Comparison of ENCODE assay signal across 10 mouse cellular contexts in the genomic region with DNA sequence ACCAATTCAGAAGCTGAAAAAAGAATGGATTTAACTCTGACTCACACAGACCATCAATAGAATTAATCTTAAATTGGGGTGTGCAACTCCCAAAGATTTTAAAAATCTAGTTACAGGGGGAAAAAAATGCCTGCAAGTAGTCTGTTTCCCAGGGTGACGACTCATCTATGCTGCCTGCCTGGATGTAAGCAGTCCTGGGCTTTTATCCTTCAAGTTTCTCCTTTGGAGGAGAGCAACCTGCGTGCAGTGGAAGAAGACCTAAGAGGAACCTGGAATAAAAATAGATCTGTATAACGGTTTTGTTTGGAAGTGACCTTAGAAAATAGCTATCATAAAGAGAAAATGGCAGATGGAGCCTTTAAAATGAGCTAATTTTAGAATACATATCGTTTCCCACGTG. TPM values are rescaled to one million over a fixed set of nuclear protein-coding genes. Genes with fewer than 3 reads are reported as not detected.
A peak's percentile ranks its signal among the peaks of the same experiment; 100 is the strongest.
DNase-seq lines count a peak whose midpoint lies in the region; ATAC-seq and TF ChIP-seq lines count a peak whose summit lies in the region.
"Had no signal": no experiment of that assay in that cellular context is flagged by ENCODE, and none has a peak within 500 bp of the region (broad histone marks: within the 10 kb centered on the region; RNA-seq: fewer than 3 reads in every experiment).

No protein-coding gene starts in this region.

- no peak overlapping the region for H3K4me3 ChIP-seq in heart, embryonic 12.5 days
- H3K4me3 ChIP-seq in megakaryocyte, embryonic 14.5 days (replicated peaks), result peak overlapping the region; percentile 98
- H3K4me3 ChIP-seq in heart, embryonic 16.5 days (ENCODE audit: low read length), result no peak overlapping the region
- H3K4me3 ChIP-seq in myocyte, result peak overlapping the region; percentile 100
- no peak overlapping the region for H3K4me3 ChIP-seq in kidney, embryonic 16.5 days (ENCODE audit: low read length)

- H3ac ChIP-seq in myocyte (ENCODE audit: control insufficient read depth, insufficient read length), result peak overlapping the region; percentile 98

- H3K79me2 ChIP-seq in myocyte (ENCODE audit: control insufficient read depth, insufficient read depth), result peaks cover 28% of the 10 kb centered on the region

- H3K9ac ChIP-seq in heart, embryonic 12.5 days, result peak overlapping the region; percentile 19; the same call in 1 of the 2 replicates
- peak overlapping the region; percentile 40; the same call in 1 of the 2 replicates for H3K9ac ChIP-seq in heart, embryonic 16.5 days (ENCODE audit: low read length)
- no peak overlapping the region for H3K9ac ChIP-seq in kidney, embryonic 16.5 days (replicated peaks; ENCODE audit: low read length)

- H3K4me1 ChIP-seq in heart, embryonic 12.5 days (replicated peaks), result peaks cover 8% of the 10 kb centered on the region
- H3K4me1 ChIP-seq in megakaryocyte, embryonic 14.5 days, result peaks cover 10% of the 10 kb centered on the region; the same call in 1 of the 2 replicates
- H3K4me1 ChIP-seq in heart, embryonic 16.5 days (ENCODE audit: control insufficient read depth, insufficient read depth, low read length), result peaks cover 11% of the 10 kb centered on the region
- 0 out of 2 replicates have a peak, but pooled peaks cover 1% of the 10 kb centered on the region for H3K4me1 ChIP-seq in kidney, embryonic 16.5 days (ENCODE audit: insufficient read depth, low read length)

- H3K9me3 ChIP-seq in heart, embryonic 12.5 days (replicated peaks), result 0 out of 2 replicates have a peak, but pooled peaks cover 3% of the 10 kb centered on the region
- 0 out of 2 replicates have a peak, but pooled peaks cover 6% of the 10 kb centered on the region for H3K9me3 ChIP-seq in megakaryocyte, embryonic 14.5 days
- H3K9me3 ChIP-seq in heart, embryonic 16.5 days (replicated peaks; ENCODE audit: control insufficient read depth, low read length), result 0 out of 2 replicates have a peak, but pooled peaks cover 2% of the 10 kb centered on the region
- no peaks in the 10 kb centered on the region for H3K9me3 ChIP-seq in kidney, embryonic 16.5 days (ENCODE audit: low read length)

- H3K4me2 ChIP-seq in heart, embryonic 12.5 days, result peak overlapping the region; percentile 26; the same call in 1 of the 2 replicates
- H3K4me2 ChIP-seq in heart, embryonic 16.5 days (ENCODE audit: low read depth, low read length), result peak overlapping the region; percentile 32
- peak overlapping the region; percentile 86 for H3K4me2 ChIP-seq in myocyte (ENCODE audit: low read depth)
- no peak overlapping the region for H3K4me2 ChIP-seq in kidney, embryonic 16.5 days (replicated peaks; ENCODE audit: low read depth, low read length)

- intact Hi-C loops in heart, postnatal 25 days (cut with DNase I), result loop anchor here (10.0 kb wide), 1 partner anchor 528 kb away; the partner anchor contains the start of gene Nck1

- 29% methylated on average over 5 of the region's 5 CpGs for WGBS in heart, embryonic 12.5 days
- 26% methylated on average over 5 of the region's 5 CpGs for WGBS in heart, embryonic 16.5 days
- 47% methylated on average over 5 of the region's 5 CpGs for WGBS in kidney, embryonic 16.5 days

- no peak for DNase-seq in heart, postnatal 25 days (ENCODE audit: low spot score)
- no peak for DNase-seq in thymus, postnatal 36 days
- DNase-seq: cerebellum, adult 18-20 months; kidney, adult 18-20 months had no signal

- ATAC-seq in heart, embryonic 12.5 days (ENCODE audit: insufficient number of reproducible peaks, low FRiP score), result no peak
- no peak for ATAC-seq in megakaryocyte, adult 5-6 weeks (ENCODE audit: poor library complexity, severe bottlenecking)
- no peak for ATAC-seq in heart, embryonic 16.5 days (replicated peaks; ENCODE audit: extremely low read depth, insufficient read depth, low FRiP score)
- no peak for ATAC-seq in kidney, embryonic 16.5 days (ENCODE audit: low FRiP score, low TSS enrichment)

- no peaks in the 10 kb centered on the region for H3K27me3 ChIP-seq in heart, embryonic 12.5 days (replicated peaks)
- H3K27me3 ChIP-seq in megakaryocyte, embryonic 14.5 days (replicated peaks), result no peaks in the 10 kb centered on the region
- H3K27me3 ChIP-seq in heart, embryonic 16.5 days (ENCODE audit: control insufficient read depth, insufficient read depth, low read length), result no peaks in the 10 kb centered on the region
- H3K27me3 ChIP-seq in myocyte (ENCODE audit: control insufficient read depth, insufficient read depth, insufficient read length), result no peaks in the 10 kb centered on the region
- H3K27me3 ChIP-seq in kidney, embryonic 16.5 days (ENCODE audit: insufficient read depth, low read length), result no peaks in the 10 kb centered on the region

- TF ChIP-seq POLR2A in myocyte (IDR thresholded peaks at IDR 0.05; ENCODE audit: insufficient read length, low read depth), result no peak

- H3K36me3 ChIP-seq in heart, embryonic 12.5 days, result no peaks in the 10 kb centered on the region
- peaks cover 4% of the 10 kb centered on the region for H3K36me3 ChIP-seq in megakaryocyte, embryonic 14.5 days (replicated peaks; ENCODE audit: low read length)
- H3K36me3 ChIP-seq in heart, embryonic 16.5 days (ENCODE audit: control insufficient read depth, insufficient read depth), result no peaks in the 10 kb centered on the region
- no peaks in the 10 kb centered on the region for H3K36me3 ChIP-seq in myocyte (ENCODE audit: control insufficient read depth, insufficient read depth)
- no peaks in the 10 kb centered on the region for H3K36me3 ChIP-seq in kidney, embryonic 16.5 days (ENCODE audit: insufficient read depth, low read length)

- no peak overlapping the region for H3K27ac ChIP-seq in heart, embryonic 12.5 days (ENCODE audit: poor library complexity, severe bottlenecking)
- no peak overlapping the region; the same call in 1 of the 2 replicates for H3K27ac ChIP-seq in heart, embryonic 16.5 days (ENCODE audit: low read length)
- no peak overlapping the region for H3K27ac ChIP-seq in kidney, embryonic 16.5 days (ENCODE audit: low read length)

TF ChIP-seq in myocyte, 11 proteins besides CTCF, POLR2A, EP300 and RAD21:
- no peak for TF ChIP-seq MYOD1 (IDR thresholded peaks at IDR 0.05; ENCODE audit: control insufficient read depth in 1 of 3, insufficient read length in 2 of 3, low read depth in 2 of 3)
- TF ChIP-seq POLR2AphosphoS2 (IDR thresholded peaks at IDR 0.05; ENCODE audit: insufficient read length, low read depth), result no peak
- no peak for TF ChIP-seq CEBPB (IDR thresholded peaks at IDR 0.05; ENCODE audit: insufficient read depth, poor library complexity, severe bottlenecking)
- no peak for TF ChIP-seq E2F4 (IDR thresholded peaks at IDR 0.05; ENCODE audit: insufficient read depth)
- no peak for TF ChIP-seq SRF (IDR thresholded peaks at IDR 0.05; ENCODE audit: control insufficient read depth, insufficient read length, low read depth)
- no peak for TF ChIP-seq USF1 (IDR thresholded peaks at IDR 0.05; ENCODE audit: low read depth)
- TF ChIP-seq TCF3 (IDR thresholded peaks at IDR 0.05; ENCODE audit: insufficient read length, low read depth), result no peak
- no peak for TF ChIP-seq REST (IDR thresholded peaks at IDR 0.05; ENCODE audit: insufficient read depth, insufficient read length)
- TF ChIP-seq MYOG (IDR thresholded peaks at IDR 0.05; ENCODE audit: control insufficient read depth in 1 of 3, insufficient read depth in 1 of 3, insufficient read length in 2 of 3, low read depth in 2 of 3), result no peak
- TF ChIP-seq MAX (IDR thresholded peaks at IDR 0.05; ENCODE audit: low read depth), result no peak
- TF ChIP-seq TCF12 (IDR thresholded peaks at IDR 0.05; ENCODE audit: insufficient read depth, poor library complexity, severe bottlenecking), result no peak

RNA-seq across cellular contexts. Expression of gene Msl2, which starts 1.4 kb away (rescaled TPM):
- 5.3 and 6.0 TPM in 2 replicates for polyA plus RNA-seq in heart, embryonic 12.5 days (2016; fragmentation: Nextera tagmentation; extraction: Ambion mirVana)
- 10 to 100 TPM; 29.2 to 35.0 TPM for total RNA-seq in heart, postnatal 25 days (2021)
- 4.8 and 8.7 TPM in 2 replicates for polyA plus RNA-seq in megakaryocyte, embryonic 14.5 days (2012; ENCODE audit: insufficient read depth, low replicate concordance)
- total RNA-seq in megakaryocyte, adult 5-6 weeks (2015), result 85.6 and 92.6 TPM in 2 replicates
- total RNA-seq in megakaryocyte, adult 5-6 weeks (2017), result 44.9 and 53.4 TPM in 2 replicates
- 2.4 and 2.9 TPM in 2 replicates for polyA plus RNA-seq in heart, embryonic 16.5 days (2015; fragmentation: Nextera tagmentation; extraction: Ambion mirVana)
- 8.6 TPM for polyA plus RNA-seq in myocyte (2012; fragmentation: generic; extraction: Trizol)
- 3.7 and 4.4 TPM in 2 replicates for polyA plus RNA-seq in kidney, embryonic 16.5 days (2015; fragmentation: Nextera tagmentation; extraction: Ambion mirVana)

RNA-seq across cellular contexts. Expression of gene Pccb, which starts 37.8 kb away (rescaled TPM):
- polyA plus RNA-seq in heart, embryonic 12.5 days (2016; fragmentation: Nextera tagmentation; extraction: Ambion mirVana), result 21.6 TPM in 2 replicates
- 100 to 1,000 TPM in 1 of 2 experiments, 10 to 100 TPM in 1; 99.6 to 104 TPM for total RNA-seq in heart, postnatal 25 days (2021)
- polyA plus RNA-seq in megakaryocyte, embryonic 14.5 days (2012; ENCODE audit: insufficient read depth, low replicate concordance), result 2.4 and 69.9 TPM in 2 replicates
- total RNA-seq in megakaryocyte, adult 5-6 weeks (2015), result 9.8 and 12.2 TPM in 2 replicates
- 6.4 and 8.0 TPM in 2 replicates for total RNA-seq in megakaryocyte, adult 5-6 weeks (2017)
- polyA plus RNA-seq in heart, embryonic 16.5 days (2015; fragmentation: Nextera tagmentation; extraction: Ambion mirVana), result 24.9 and 25.2 TPM in 2 replicates
- 46.8 TPM for polyA plus RNA-seq in myocyte (2012; fragmentation: generic; extraction: Trizol)
- 29.9 and 30.0 TPM in 2 replicates for polyA plus RNA-seq in kidney, embryonic 16.5 days (2015; fragmentation: Nextera tagmentation; extraction: Ambion mirVana)

Comparison
In these comparisons a context has a peak if more than half of its experiments do, and no peak if none do; other contexts are left out.
1. H3K4me3 ChIP-seq: peak in megakaryocyte, embryonic 14.5 days (single experiment) and myocyte (single experiment); none in heart, embryonic 12.5 days (single experiment), heart, embryonic 16.5 days (single experiment) and kidney, embryonic 16.5 days (single experiment).